Mouse (Mus musculus) G1E (cell line): ENCODE data around the gene Sgms1.

Experiments
- CTCF ChIP-seq: IDR thresholded peaks from 2 replicates; pipeline ENCODE4 v1.5.1; 2012; ENCODE audit warnings: low read depth, low read length, inconsistent platforms, mixed read lengths
- GATA1 ChIP-seq: IDR thresholded peaks from 2 replicates; pipeline ENCODE4 v1.6.1; 2012; ENCODE audit warnings: borderline replicate concordance, low read length, inconsistent platforms, mixed read lengths
- GATA2 ChIP-seq: IDR thresholded peaks from 2 replicates; pipeline ENCODE4 v1.6.1; 2012; ENCODE audit warnings: low read depth, low read length, inconsistent platforms, borderline replicate concordance
- POLR2AphosphoS5 ChIP-seq: IDR thresholded peaks from 2 replicates; pipeline ENCODE4 v1.6.1; 2012; ENCODE audit warnings: low read depth, low read length, inconsistent platforms; ENCODE audit not compliant: insufficient replicate concordance
- TAL1 ChIP-seq: conservative IDR thresholded peaks from 2 replicates; pipeline ENCODE4 v1.6.1; 2012; ENCODE audit warnings: low read depth, low read length, inconsistent platforms, mixed read lengths

DNA sequence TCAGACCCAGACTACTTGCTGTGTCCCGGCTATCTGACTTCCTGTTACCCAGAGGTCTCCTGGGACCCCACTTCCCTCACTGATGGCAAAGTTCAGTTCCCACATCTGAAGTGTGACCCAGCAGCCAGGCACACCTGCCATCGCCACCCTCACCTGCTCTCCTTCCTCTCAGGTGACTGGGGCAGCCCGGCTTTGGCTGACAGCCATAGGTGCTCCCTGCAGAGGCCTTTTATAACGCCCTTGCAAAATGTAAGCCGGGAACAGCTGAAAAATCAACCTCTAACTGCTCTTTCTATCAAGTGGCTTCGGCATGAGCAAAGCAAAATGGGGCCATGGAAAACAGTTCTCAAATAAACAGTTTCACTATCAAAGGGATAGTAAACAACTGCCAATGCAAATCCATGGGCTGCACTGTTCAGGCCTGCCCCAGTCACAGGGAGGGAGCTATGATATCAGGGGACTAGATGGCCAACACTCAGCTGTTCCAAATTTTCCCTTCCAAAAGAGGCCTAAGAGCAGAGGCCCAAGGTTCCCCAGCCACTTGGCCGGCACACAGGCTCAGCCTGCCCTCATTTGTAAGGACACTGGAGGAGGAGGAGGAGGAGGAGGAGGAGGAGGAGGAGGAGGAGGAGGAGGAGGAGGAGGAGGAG is 12.5 kb downstream of the Sgms1 start:
- TF ChIP-seq CTCF (no peak), TAL1 (no peak), GATA1 (no peak), POLR2AphosphoS5 (no peak), GATA2 (no peak)
